Mouse (Mus musculus): ENCODE measurements around the gene Rnf214.

GRCm38 (mm10) chr9:45853695-45854094 is 53.0 kb downstream of the Rnf214 start:
- TF ChIP-seq TAL1 (IDR thresholded peaks at IDR 0.05; ENCODE audit: low read length) (no peak), GATA1 (IDR thresholded peaks at IDR 0.05; ENCODE audit: low read length) (no peak)
